Mouse (Mus musculus) Muller cell, postnatal 12 days (primary cell): ENCODE measurements around the gene Itsn1.
A peak's percentile ranks its signal among the peaks of the same experiment; 100 is the strongest.

Source experiments
- DNase-seq: peaks from one replicate; pipeline ENCODE4 v3.0.0-alpha.2; 2015; ENCODE audit errors: inconsistent ontology term

Gene Itsn1

DNA sequence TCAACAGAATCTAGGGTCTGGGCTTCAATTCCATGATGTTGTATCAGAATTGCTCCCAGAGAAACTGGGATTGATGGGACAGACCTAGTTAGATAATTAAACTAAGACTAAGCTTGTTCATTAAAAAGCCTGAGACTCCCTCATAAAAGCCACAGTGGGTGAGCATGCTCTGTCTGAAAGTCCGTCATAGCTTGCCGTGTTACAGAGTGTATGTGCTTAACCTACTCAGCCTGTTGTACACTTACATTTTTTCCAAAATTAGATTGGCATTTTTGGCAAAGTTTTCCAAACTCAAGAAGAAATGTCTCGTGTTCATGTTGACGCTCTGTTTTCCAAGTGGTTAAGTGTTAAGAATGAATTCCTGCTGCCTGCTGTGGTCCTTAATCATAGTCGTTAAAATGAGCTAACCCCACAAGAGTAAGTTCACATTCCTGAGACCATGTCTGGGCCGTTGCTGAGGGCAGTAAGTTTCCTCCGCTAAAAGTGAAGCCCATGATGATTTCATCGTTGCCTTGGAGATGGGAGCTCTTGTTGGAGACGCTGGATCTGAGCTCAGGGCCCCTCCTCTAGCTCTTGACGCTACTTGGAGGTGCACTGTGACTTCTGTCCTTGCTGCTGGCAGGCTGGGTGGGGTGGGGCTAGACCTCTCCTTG, 117.1 kb downstream of the Itsn1 start:
- peak; percentile 92 for DNase-seq

DNA sequence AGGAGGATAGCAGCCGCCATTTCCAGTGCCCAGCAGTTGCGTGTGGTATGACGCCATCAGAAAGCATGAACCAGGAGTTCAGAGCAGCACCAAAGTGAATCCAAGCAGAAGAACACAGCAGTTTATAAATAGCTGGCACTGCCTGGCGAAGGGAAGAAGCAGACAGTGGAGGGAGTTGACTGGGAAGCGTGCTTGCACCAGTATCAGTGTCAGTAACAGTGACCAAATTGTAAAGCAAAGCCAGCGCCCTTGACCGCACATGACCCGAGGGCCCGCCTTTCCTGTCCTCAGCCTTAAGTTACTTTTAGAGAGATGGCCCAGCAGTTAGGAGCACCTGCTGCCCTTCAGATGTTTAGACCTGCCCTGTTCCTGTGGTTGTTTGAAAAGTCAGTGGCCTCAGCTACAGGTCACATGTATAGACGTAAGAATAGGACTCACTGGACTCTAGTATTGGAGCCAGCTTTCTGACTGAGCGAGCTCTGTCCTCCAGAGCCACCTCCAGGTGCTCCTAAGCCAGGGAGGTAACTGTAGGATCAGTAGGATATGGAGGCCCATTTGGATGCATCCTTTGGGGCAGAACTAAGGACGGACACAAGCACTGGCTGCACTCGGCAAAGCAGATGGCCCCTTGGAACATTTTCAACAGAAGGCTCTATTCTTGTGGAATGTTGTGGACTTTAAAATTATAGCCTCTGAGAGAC, 118.6 kb downstream of the Itsn1 start:
- no peak for DNase-seq

DNA sequence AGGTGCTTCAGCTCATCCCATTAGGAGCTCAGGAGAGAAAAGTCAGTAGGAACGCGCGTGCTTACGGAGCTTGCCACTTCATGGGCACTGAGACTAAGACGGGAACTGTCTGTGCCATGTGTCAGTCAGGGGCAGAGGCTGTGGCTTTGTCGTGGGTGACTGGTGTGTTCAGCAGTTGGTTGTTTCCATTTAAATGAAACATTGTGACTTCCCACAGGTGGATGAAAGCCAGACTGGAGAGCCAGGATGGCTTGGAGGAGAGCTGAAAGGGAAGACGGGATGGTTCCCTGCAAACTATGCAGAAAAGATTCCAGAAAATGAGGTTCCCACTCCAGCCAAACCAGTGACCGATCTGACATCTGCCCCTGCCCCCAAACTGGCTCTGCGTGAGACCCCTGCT, 119.4 kb downstream of the Itsn1 start:
- DNase-seq: no peak

- DNase-seq: no peak
Observed at GRCm38 (mm10) chr16:91848906-91849603, 120.0 kb downstream of the Itsn1 start.

GRCm38 (mm10) chr16:91850175-91850574, 121.1 kb downstream of the Itsn1 start:
- no peak for DNase-seq

GRCm38 (mm10) chr16:91851456-91852231, 122.6 kb downstream of the Itsn1 start:
- DNase-seq: no peak

DNA sequence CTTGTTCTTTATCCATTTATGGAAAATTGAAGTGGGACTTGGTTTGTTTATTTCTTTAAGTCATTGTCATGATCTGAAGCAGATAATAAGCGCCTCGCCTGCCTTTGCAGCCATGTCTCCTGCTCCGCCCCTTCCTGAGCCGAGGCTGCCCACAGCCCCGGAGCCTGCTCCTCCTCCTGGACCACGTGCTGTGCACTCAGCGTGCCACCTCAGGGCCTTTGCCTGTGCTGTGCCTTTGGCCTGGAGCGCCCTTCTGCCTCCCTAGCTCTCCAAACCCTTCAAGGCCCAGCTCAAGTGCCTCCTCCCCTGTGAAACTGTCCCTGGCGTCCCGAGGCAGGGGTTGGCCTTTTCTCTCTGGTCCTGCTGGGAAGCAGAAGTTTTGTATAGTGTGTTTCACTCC, 123.7 kb downstream of the Itsn1 start:
- DNase-seq: no peak

DNA sequence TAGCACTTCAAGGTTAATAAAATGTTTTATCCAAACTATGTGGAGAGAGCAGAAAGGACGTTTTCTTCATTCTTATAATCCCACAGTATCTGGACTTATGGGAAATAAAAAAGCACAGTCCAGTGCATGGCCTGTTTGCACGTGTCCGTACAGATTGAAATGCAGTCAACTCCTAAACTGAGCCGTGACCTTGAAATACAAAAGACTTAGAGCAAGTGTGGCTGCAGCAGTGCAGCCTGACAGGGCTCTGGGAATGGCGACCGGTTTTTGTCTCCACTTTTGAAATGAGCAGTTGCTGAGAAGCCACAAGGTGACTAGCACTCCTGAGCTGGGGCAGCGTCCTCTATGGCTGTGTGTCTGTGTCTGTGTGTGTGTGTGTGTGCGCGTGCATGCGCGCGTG, 124.1 kb downstream of the Itsn1 start:
- DNase-seq: no peak

- DNase-seq: no peak
Observed at GRCm38 (mm10) chr16:91858695-91859094, 129.6 kb downstream of the Itsn1 start.

- DNase-seq: no peak
Observed at GRCm38 (mm10) chr16:91859203-91859602, 130.1 kb downstream of the Itsn1 start.

DNA sequence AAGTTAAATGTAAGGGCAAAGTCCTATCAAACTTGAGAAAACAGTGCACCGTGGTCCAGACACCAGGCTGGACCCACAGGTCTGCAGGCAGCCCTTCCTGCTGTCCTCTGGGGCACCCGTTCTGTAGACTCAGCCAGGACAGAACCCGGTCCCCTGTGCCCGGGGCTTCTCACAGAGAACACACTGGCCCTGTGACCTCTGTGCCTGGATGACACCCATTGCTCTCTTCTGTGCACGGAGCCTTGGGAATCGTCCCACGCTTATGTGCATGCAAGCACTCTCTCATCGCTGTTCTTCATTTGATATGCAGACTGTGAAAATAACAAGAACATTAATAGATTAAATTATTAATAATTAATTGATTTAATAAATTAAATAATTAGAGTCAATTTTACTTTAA, 130.9 kb downstream of the Itsn1 start:
- no peak for DNase-seq

DNA sequence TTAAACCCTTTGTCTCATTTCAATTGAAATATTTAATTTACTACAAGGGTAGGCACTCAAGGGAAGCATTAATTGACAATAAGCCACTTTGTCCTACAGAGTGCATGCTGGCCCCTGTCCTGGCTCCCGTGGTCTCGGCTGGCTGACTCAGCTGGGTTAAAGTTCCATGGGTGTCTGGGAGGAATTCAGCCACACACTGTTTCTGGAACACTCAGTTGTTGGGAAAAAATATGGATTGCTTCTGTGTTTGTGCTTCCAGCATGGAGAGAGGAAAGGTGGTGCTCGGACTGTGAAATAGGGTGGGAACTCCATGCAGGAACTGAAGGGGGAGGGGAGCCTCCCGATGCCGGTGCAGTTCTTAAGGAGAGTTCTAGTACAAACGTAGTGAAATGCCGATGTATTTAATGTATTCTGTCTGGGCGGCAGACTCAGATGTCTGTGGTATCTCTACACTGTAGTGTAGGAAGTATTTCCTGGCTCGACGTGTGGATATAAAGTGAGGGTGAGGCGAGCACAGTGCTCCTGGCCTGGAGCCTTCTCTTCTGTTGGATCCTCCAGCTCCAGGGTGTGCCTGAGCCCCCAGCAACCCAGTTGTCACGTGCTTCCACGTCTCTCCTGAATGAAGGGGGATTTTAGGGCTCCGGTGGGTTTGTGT, 131.5 kb downstream of the Itsn1 start:
- DNase-seq: peak; percentile 97

GRCm38 (mm10) chr16:91861784-91862371, 132.8 kb downstream of the Itsn1 start:
- DNase-seq: peak; percentile 90

GRCm38 (mm10) chr16:91862836-91863235, 133.8 kb downstream of the Itsn1 start:
- peak; percentile 70 for DNase-seq

GRCm38 (mm10) chr16:91864646-91865332, 135.7 kb downstream of the Itsn1 start:
- DNase-seq: no peak

DNA sequence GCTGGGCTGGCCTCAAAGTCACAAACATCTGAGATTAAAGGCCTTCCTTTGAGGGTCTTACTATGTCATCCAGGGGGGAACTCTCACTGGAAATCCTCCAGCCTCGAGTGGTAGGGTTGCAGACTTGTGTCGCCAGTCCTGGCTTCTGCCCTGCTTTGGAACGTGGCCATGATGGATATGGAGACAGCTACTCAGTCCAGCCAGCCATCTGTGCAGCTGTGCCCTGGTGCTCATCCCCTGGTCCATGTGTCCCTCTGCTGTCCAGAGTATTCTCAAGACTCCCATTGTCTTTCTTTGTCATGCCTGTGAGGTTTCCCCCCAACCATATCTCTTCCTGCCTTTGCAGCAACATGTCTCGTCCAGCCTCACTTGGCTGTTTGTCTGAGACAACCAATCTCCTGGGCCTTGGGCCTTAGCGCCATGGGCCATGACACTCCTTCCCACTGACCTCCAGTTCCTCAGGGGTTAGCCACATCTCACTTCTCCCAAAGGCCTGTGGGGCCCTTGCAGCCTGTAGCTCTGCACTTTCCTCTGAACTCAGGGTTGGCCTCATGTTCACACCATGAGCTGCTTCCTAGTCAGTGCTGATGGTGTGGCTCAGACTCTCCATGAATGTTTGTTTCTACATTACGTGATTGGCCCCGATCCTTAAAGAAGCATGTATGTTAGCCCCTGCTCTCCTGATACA, 136.6 kb downstream of the Itsn1 start:
- no peak for DNase-seq

GRCm38 (mm10) chr16:91866258-91866634, 137.2 kb downstream of the Itsn1 start:
- DNase-seq: no peak

DNA sequence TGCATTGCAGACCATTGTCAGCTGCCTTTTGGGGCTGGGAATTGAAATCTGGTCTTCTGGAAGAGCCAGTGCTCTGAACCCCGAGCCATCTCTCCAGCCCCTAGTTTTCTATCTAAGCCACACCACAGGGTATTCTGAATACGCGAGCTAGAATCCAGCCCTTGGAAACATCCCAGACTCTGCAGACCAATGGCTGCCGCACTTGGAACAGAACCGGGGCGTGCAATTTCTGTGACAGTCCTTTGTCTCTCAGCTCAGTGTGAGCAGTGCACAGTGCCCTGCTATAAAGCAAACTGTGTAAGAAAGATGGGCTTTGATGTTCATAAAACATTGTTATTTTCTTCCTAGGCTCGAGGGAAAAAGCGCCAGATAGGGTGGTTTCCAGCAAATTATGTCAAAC, 138.6 kb downstream of the Itsn1 start:
- DNase-seq: no peak

- peak; percentile 74 for DNase-seq
Observed at GRCm38 (mm10) chr16:91868943-91869911, 140.1 kb downstream of the Itsn1 start.
